Mouse (Mus musculus): ENCODE results near the gene Tpgs1.

The Tpgs1 gene

GRCm38 (mm10) chr10:79714996-79715395 lies 45.8 kb downstream of the Tpgs1 start:
- DNase-seq = peak; percentile 70

GRCm38 (mm10) chr10:79716254-79716987 lies 47.3 kb downstream of the Tpgs1 start, which contains the start of gene Hcn2:
Hcn2 (plus strand) TSS chr10:79716634.
- peak; percentile 77 for DNase-seq

- peak; percentile 76 for DNase-seq
Measured at GRCm38 (mm10) chr10:79716988-79717355, 47.8 kb downstream of the Tpgs1 start.

- DNase-seq = peak; percentile 74
Measured at GRCm38 (mm10) chr10:79717640-79718357, 48.6 kb downstream of the Tpgs1 start.

GRCm38 (mm10) chr10:79721089-79721488 lies 51.9 kb downstream of the Tpgs1 start:
- DNase-seq = no peak

- no peak for DNase-seq
Measured at GRCm38 (mm10) chr10:79723047-79723446, 53.9 kb downstream of the Tpgs1 start.

- no peak for DNase-seq
Measured at GRCm38 (mm10) chr10:79723692-79724091, 54.5 kb downstream of the Tpgs1 start.
